Mouse (Mus musculus) brain, embryonic 18.5 days (tissue): Measurements from ENCODE around the gene Klf2.

ENCODE experiments used
- DNase-seq: peaks from one replicate; pipeline ENCODE4 v3.0.0-alpha.2; 2012; ENCODE audit warnings: low read depth, low spot score

The Klf2 gene

DNA sequence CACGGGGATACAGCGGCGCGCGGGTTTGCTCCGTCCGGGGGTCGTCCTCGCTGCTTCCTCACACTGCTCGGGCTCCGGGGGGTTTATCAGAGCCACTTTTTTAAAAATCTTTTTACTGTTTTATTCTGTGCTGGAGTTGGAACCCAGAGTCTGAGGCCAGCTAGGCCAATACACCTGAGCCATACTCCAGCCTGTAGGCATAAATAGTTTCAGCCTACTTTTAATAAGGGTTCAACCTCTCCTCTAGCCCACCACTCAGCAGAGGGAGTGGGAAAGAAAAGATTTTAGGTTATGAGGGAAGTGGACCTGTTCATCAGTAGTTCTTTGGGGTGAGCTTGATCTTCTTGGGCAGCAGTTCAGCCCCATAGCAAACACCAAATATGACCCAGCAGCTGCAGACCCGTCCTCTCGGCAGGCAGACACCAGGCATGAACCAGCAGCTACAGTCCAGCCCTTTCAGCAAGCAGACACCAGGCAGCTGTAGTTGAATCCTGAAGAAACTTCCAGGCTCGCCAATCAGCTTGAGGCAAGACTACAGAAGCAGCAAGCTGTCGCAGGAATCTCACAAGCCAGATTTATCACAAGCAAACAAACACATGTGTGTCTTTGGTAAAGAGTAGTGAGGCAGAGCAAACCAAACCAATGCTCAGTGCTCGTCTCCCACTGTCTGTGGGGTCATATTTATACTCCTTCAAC, 13.5 kb upstream of the Klf2 start, which contains the start of gene Gm10282:
Gene Gm10282 (minus strand): TSS at position 51 of the 696 bp plus-strand sequence.
- no peak for DNase-seq

DNA sequence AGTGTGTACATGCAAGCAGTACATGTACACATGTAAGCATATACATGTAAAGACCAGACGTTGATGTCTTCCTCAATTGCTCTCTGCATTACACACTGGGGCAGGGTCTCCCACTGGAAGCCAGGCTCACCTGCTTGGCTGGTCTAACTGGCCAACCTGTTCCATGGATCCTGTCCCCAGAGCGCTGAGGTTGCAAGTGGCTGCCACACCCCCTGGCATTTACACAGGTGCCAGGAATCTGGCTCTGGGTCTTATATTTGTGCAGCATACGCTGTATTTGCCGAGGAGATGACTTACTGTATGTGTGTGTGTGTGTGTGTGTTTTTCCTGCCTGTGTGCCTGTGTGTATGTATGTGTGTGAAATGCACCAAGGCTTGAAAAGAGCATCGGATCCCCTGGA, 11.9 kb upstream of the Klf2 start:
- no peak for DNase-seq

DNA sequence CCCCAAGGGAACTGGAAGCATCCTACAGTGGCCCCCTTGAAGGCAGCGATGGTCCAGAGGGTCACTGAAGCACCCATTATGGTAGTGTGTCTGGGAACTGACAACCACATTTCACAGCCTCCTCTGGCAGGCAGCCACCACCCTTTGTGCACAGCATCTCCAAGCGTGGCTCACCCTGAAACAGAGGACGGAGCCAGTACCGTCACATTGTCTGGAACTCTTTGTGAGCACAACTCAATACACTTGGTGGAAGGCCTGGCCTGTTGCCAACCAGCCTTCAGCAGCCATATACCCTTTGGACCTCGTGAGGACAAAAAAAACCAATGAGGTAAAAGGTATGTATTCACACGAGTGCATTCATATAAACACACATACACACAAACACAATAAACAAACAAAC, 10.6 kb upstream of the Klf2 start:
- DNase-seq: no peak

DNA sequence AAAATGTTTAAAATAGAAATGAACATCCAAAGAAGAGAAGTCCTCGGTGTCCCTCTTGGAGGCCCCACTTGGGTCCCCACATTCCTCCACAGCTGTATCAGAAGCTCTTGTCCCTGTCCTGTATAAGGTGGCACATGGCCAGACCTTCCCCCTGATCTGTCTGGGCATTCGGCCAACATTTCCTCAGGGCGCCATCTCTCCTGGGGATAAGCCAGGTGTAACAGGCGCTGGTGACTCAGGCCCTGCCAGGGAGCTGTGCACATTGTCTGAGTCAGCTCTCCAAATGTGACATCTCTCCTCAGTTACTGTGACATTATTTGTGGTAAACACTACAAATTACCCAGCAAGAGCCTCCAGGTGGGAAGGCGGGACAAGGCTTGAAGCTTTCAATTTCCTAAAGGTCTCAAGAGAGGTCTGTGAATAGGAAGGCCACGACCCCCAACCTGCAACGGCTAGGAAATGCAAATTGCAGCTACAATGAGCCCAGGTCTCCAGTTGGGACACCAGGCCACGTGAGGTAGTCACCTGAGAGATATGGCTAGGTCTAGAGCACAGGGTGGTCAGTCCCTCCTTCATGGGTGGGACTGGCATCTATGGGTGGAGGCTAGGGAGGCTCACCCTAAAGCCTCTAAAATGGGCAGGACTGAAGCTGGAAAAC, 7.9 kb upstream of the Klf2 start:
- no peak for DNase-seq

DNA sequence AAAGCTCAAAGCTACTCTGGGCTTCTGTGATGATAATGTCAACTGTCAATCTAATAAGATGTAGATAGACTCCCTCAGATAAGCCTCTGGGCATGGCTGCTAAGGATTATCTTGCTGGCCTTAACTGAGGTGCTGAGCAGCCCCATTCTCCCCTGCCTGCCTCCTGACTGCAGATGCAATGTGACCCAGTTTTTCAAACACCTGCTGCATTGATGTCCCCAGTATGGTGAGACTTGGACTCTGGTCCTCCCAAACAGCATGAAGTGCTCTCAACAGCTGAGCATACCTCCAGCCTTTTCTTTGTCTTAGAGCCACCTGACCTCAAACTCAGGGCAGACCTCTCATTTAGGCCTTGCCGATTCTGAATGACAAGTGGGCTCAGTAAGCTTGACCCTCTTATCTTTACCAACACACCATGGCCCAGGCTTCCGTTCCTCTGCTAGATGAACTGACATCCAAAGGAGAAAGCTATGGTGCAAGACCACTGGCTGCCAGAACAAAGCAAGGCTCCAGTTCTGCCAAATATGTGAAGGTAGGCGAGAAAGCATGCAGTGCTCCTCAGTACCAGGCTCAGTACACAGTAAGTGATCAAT, 5.8 kb upstream of the Klf2 start:
- DNase-seq: no peak

DNA sequence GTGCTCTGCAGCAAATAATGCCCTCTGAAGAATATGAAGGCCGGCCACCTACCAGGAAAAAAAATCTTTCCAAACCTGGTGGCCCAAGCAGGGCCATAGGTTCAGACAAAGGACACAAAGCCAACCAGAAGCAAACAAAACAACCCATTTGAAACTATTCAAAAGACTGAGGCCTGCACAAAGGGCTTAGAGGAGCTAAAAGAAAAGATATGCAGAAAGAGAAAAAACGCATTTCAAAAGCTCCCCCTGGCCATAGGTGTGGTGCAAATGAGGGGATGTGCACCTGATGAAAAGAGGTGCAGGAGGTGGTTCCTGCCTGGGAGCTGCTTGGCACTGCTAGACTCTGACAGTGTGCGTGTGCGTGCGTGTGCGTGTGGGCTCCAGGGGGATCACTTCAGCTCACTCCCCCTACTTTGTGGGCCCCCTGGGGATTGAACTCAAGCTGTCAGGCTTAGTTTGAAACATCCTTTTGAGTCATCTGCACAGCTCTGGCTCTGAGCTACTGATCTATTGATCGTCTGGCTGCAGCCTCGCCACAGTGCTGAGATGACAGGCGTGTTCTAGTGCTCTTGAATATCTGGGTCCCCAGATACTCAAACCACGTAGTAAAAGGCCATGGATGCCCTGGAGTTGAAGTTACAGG, 2.7 kb upstream of the Klf2 start:
- DNase-seq: no peak

DNA sequence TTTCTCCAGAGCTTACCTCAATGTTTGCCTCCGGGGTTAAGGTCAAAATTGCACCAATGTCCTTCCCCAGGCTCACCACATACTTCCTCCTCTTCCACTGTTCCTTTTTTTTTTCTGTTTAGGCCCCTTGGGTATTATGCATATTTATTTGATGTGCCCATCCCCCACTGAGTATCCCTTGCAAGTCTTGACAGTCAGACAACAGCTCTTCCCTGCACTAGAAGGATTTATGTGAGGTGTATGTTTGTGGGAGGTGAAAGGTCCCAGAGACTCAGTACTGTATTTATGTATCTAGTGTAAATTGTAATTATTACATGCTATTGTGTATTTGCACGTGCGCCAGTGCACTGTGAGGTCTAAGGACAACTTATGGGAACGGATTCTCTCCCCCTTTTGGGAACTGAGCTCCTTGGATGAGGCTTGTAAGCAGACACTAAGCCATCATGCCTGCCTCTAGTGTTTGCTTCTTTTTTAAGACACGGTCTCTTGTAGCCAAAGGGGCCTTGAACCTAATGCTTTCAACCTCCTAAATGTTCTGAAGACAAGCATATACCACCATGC, 1.0 kb upstream of the Klf2 start:
- no peak for DNase-seq

DNA sequence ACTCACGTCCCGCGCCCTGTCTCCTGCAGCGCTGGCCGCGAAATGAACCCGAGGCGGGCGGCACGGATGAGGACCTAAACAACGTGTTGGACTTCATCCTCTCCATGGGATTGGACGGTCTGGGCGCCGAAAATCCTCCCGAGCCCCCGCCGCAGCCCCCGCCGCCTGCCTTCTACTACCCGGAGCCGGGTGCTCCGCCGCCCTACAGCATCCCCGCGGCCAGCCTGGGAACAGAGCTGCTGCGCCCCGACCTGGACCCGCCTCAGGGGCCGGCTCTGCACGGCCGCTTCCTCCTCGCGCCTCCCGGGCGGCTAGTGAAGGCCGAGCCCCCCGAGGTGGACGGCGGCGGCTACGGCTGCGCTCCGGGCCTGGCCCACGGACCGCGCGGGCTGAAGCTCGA, 564 bp downstream of the Klf2 start:
- no peak for DNase-seq

DNA sequence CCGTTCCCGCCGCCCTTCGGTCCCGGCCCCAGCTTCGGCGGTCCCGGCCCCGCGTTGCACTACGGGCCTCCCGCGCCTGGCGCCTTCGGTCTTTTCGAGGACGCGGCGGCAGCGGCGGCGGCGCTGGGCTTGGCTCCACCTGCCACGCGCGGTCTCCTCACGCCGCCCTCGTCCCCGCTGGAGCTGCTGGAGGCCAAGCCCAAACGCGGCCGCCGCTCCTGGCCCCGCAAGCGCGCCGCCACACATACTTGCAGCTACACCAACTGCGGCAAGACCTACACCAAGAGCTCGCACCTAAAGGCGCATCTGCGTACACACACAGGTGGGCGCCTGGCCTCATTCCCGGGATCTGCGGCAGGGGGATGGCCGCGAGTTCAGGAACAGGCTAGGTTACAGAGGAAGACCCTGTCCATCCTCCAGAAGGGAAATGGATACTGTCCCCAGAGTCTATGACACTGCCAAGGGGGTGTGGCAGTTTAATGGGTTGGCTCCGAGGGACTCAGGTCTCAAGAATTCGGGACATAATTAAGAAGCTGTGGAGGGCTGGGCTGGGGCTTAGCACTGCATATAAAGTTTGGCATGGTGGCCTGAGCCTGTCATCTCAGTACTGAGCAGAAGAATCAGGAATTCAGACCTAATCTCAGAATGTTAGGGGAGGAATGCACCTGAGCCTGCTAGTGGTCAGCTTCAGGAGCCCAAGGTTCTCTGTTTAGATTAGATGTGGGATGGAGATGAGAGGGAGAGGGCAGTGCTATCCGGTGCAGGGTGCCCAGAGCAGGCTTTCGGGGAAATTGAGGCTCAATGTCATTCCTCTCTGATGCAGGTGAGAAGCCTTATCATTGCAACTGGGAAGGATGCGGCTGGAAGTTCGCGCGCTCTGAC, 1.3 kb downstream of the Klf2 start:
- no peak for DNase-seq

DNA sequence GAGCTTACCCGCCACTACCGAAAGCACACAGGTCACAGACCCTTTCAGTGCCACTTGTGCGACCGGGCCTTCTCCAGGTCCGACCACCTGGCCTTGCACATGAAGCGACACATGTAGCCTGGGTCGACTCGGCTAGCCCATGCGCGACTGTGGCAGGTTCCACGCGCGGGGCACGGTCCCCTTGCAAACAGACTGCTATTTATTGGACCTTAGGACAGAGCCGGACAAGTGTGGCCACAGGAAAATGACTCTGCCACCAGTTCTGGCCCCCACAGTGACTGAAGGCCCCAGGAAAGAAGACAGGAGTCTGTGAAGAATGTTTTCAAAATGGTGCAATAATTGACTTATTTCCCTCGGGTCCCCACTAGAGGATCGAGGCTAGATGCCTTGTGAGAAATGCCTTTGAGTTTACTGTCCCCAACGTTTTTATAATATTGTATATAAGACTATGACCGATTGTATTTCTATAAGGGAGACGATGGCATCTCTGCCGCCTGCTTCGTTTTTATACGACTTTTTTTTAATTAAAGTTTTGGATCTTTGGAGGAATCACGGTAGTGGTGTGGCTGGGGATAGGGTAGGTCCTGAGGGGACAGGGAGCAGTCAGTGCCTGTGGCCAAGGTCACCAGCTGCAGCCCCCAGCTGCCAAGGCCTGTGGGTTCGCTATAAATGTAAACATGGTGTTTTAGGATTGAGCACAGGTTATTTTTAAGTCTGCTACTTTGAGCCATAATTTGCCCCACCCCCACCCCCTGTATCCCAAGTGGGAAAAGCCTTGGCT, 2.2 kb downstream of the Klf2 start:
- no peak for DNase-seq

DNA sequence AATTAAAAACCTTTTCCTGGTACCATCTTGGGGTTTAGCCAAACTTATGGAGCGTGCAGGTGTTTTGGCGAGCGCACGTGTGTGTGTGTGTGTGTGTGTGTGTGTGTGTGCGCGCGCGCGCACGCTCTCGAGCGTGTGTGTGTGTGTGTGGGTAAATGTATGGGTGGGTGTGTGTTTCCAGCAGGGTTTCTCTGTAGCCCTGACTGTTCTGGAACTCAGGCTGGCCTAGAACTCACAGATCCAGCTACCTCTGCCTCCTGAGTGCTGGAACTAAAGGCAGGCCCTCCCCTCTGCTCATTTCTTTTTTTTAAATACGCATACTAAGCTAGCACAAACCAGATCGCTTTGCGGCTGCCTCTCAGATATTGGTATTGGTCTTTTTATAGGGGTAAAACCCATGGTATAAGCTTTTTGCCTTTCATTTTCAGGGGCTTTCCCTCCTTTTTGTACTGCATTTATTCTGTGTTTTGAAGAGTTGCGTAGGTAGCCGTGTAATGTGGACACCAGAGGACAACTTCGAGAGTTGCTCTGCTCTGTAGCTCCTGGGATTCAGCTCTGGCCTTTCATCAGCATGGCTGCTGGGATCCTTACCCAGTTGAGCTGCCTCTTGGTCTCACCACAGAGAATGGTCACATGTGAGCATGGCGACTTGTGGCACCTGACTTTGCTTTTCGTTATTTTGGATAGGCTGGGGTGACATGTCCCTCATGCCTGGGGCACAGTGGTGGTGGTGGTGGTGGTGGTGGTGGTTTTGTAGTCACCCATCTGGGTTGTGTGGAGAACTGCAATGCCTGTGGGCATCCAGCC, 3.0 kb downstream of the Klf2 start:
- no peak for DNase-seq

DNA sequence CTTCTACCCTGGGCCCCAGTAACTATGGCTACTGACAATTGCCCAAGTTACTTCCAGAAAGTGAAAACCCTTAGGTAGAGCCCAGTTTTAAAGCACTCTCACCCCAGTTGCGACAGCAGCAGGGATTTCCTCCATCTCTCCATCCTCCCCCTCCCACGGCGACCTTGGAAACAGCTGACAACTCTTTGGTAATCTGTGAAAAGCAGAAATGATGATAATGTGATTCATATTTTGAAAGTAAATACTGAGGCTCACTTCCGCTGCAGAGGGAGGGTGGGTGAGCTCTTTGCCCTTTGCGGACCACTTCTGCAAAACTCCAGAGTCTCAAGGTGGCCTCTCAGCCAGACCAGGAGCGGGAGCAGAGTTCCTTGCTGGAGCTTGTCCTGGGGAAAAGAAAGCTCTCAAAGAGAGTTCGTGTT, 3.6 kb downstream of the Klf2 start:
- DNase-seq: no peak

DNA sequence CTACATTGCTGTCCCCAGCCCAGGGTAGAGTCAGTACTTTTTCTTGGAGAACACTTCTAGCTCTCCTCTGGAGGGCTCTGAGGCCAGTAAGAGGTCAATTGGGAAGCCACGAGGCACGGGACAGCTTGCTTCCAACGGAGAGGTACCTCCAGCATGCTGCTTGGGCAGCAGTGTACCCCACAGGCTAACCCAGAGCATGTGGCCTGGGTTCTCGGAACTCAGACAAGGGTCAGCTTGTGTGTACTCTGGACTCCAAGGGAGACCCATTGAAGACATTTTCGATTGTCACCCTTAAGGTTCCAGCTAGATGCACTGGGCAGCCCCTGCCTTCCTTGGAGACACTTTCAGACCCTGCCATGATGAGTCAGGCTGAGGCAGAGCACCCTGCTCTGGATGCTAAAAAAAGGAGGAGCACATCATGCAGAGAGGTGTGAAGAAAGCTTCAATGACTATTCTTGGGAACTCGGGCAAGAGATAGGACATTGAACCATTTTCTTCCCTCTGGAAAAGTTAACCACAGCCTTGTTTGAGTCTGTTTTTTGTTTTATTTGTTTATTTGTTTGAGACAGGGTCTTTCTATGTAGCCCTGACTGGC, 4.4 kb downstream of the Klf2 start:
- no peak for DNase-seq

DNA sequence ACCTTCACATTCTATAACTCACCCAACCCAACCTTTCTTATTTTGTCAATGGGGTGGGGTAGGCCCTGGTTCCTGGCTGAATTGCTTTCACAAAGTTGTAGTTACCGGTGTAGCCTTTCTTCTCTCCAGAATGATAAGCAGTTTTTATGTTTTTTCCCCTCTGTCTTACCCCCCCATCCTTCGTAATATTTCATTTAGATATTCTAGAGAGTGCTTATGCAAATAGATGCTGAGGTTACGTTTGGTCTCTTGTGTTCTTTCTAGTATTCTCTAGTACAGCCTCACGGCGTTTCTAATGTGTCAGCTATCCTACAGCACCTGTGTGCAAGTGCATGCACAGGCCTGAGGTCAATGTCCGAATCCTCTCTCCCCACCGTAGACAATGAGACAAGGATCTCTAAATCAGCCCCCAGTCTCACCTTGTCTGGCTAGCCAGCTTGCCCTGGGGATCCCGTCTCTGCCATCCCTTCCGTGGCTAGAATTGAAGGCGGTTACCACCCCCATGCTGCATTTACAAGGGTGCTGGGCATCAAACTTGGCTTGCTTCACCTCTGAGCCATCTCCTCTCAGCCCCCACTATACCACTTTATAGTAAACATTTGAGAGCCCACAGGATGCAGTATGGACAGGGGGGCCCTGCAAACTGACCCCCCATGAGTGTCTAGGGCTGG, 5.3 kb downstream of the Klf2 start:
- DNase-seq: no peak

DNA sequence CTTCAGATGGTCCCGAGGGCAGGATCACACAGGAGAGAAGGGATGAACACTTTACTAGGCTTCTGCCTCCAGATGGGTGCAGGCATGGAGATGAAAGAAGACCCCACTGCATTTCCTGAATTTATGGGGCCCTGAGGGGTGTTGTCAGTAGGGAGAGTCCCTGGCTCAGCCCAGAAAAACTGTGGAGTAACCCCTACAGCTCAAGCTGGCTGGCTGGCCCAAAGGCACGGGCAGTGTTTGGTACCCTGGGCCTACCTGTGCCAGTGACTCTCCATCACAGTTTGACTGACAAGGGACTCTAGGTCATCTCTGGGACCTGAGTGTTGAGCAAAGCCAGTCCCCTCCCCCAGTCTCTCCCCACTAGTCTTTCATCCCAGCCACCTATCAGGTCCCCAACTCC, 5.9 kb downstream of the Klf2 start:
- DNase-seq: no peak

DNA sequence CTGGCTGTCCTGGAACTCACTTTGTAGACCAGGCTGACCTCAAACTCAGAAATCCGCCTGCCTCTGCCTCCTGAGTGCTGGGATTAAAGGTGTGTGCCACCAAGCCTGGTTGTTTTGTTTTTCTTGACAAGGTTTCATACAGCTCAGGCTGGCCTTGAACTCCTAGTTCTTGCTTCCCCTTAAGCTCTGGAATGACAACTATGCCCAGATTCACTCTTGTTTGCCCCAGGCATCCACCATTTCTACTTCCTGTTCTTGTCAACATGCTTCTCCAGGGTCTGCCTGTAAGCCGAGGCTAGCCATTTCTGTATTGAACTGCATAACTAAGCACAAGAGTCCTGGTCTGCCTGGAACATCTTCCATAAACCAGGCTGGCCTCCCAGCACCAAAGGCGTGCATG, 10.3 kb downstream of the Klf2 start:
- DNase-seq: no peak

DNA sequence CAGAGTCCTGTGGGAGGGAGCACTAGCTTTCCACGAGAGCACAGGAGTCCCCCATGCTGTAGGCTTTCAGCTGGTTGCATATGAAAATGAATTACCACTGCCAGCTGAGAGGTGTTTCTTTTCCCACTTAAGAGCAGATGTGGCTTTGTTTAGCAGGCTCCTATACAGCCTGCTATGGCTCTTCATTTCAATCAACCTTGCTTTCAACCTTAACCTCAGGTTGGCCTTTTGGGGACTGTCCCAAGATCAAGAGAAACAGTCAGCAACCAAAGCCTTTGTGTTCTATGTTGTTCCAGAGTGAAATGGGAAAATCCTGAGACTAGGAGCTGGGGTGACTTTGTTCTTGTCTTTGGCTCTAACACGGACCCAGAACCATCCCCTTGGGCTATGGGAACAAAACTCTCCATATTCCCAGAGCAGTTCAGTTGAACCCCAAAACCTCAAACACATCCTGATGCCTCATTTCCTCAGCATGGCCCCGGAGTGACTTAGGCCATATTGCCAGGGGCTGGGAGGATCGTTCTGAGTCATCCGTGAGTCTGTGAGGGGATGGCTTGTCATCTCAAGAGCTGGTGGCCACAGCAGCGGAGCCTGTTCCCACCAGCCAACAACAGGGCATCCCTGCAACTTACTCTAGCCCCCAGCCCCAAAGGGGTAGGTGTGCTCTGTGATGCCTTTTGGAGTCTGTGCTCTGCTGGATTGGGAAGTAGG, 12.1 kb downstream of the Klf2 start:
- DNase-seq: no peak

DNA sequence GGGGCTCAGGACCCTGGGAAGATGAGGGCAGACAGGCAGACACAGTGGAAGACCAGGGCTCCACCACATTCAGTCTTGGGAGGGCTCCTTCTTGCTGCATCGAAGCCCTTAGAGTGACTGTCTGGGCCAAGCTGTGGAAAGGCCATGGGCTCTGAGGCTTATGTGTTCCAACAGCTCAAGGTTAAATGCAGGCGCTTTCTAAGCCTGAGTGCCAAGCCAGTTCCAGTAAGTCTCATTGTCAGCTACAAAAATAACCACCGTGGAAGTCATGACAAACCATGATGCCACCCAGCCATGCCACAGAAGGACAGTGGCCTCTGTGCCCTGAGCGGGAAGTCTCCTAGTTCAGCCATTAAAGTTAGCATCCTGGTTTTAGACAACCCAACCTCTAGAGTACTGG, 12.8 kb downstream of the Klf2 start:
- no peak for DNase-seq
